Comparison of ENCODE assay signal across 10 mouse cellular contexts in the genomic region with DNA sequence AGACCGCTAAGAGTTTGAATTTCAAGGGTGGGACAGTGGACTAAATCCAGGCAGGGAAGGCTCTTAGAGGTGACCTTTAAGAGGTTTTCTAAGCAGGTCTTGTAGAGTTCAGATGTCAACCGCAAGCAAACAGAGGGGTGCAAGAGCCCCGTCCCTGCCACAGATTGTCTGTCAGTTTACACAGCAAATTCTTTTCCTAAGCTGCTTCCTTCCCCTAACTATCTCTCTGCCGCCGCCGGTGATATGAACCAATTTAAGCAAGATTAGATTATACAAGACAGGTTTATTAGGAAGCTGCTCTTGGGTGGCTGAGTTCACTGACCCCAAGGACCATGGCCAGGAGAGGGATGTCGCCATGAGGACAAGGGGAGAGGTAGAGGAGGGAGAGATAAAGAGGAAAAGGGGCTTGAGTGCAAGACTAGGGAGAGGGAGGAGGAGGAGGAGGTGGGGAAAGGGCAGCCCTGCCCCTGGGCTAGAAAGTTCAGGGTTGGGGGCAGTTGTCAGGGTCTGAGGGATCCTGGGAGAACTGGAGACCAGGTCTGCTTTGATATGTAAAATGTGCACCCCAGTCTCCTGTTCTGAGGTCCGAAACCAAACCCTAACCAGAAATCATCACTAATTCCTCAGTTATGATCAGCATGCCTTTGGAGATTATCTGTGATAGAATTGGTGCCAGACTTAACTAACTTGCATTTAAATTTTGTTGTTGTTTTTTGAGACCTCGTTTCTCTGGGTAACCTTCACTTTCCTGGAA. TPM values are rescaled to one million over a fixed set of nuclear protein-coding genes. Genes with fewer than 3 reads are reported as not detected.
A peak's percentile ranks its signal among the peaks of the same experiment; 100 is the strongest.
DNase-seq lines count a peak whose midpoint lies in the region; ATAC-seq and TF ChIP-seq lines count a peak whose summit lies in the region.
"Had no signal": no experiment of that assay in that cellular context is flagged by ENCODE, and none has a peak within 500 bp of the region (broad histone marks: within the 10 kb centered on the region; RNA-seq: fewer than 3 reads in every experiment).

No protein-coding gene starts in this region.

- no peaks in the 10 kb centered on the region for H3K9me3 ChIP-seq in heart, embryonic 16.5 days (replicated peaks; ENCODE audit: control insufficient read depth, low read length)
- H3K9me3 ChIP-seq in midbrain, embryonic 11.5 days (ENCODE audit: control insufficient read depth, low read length), result no peaks in the 10 kb centered on the region
- H3K9me3 ChIP-seq in midbrain, postnatal 0 days (ENCODE audit: low read length), result no peaks in the 10 kb centered on the region
- H3K9me3 ChIP-seq in forebrain, embryonic 13.5 days (replicated peaks), result no peaks in the 10 kb centered on the region
- H3K9me3 ChIP-seq in stomach, embryonic 16.5 days (replicated peaks; ENCODE audit: control insufficient read depth, low read length), result no peaks in the 10 kb centered on the region

- DNase-seq in heart, adult 2 months, result no peak
- DNase-seq in midbrain, embryonic 11.5 days (ENCODE audit: low spot score, missing footprints), result peak; percentile 89
- DNase-seq in midbrain, postnatal 0 days (ENCODE audit: low spot score), result no peak
- DNase-seq in thymus, postnatal 4 days, result no peak
- DNase-seq in kidney, adult 11 months, result no peak
- DNase-seq: cerebellum, adult 9-11 months had no signal

- TF ChIP-seq EP300 in heart, adult 2 months (IDR thresholded peaks at IDR 0.05; ENCODE audit: insufficient read depth, low read depth, low read length), result no peak

- no peak overlapping the region for H3K4me3 ChIP-seq in heart, embryonic 16.5 days (ENCODE audit: low read length)
- H3K4me3 ChIP-seq in heart, adult 2 months, result no peak overlapping the region
- no peak overlapping the region for H3K4me3 ChIP-seq in midbrain, embryonic 11.5 days (ENCODE audit: low read depth, low read length)
- H3K4me3 ChIP-seq in midbrain, postnatal 0 days (ENCODE audit: low read depth, low read length), result no peak overlapping the region
- no peak overlapping the region for H3K4me3 ChIP-seq in forebrain, embryonic 13.5 days
- peak overlapping the region; percentile 34; the same call in 1 of the 2 replicates for H3K4me3 ChIP-seq in stomach, embryonic 16.5 days (replicated peaks; ENCODE audit: low read length)

- 24% methylated on average over 9 of the region's 9 CpGs for WGBS in heart, embryonic 16.5 days
- 39% methylated on average over 9 of the region's 9 CpGs for WGBS in heart, adult 2 months
- WGBS in midbrain, embryonic 11.5 days, result 9% methylated on average over 9 of the region's 9 CpGs
- WGBS in midbrain, postnatal 0 days, result 26% methylated on average over 9 of the region's 9 CpGs
- 17% methylated on average over 9 of the region's 9 CpGs for WGBS in forebrain, embryonic 13.5 days
- 10% methylated on average over 9 of the region's 9 CpGs for WGBS in stomach, embryonic 16.5 days

- H3K36me3 ChIP-seq in heart, embryonic 16.5 days (ENCODE audit: control insufficient read depth, insufficient read depth), result no peaks in the 10 kb centered on the region
- no peaks in the 10 kb centered on the region for H3K36me3 ChIP-seq in heart, adult 2 months (ENCODE audit: control insufficient read depth, insufficient read depth, low read length)
- H3K36me3 ChIP-seq in midbrain, embryonic 11.5 days (ENCODE audit: control insufficient read depth, insufficient read depth, low read length), result no peaks in the 10 kb centered on the region
- no peaks in the 10 kb centered on the region for H3K36me3 ChIP-seq in midbrain, postnatal 0 days (ENCODE audit: insufficient read depth, low read length)
- H3K36me3 ChIP-seq in forebrain, embryonic 13.5 days (ENCODE audit: poor library complexity, severe bottlenecking), result no peaks in the 10 kb centered on the region
- H3K36me3 ChIP-seq in stomach, embryonic 16.5 days (ENCODE audit: control insufficient read depth, insufficient read depth, low read length), result no peaks in the 10 kb centered on the region

- ATAC-seq in heart, embryonic 16.5 days (replicated peaks; ENCODE audit: extremely low read depth, insufficient read depth, low FRiP score), result no peak
- no peak for ATAC-seq in midbrain, embryonic 11.5 days (ENCODE audit: low FRiP score)
- ATAC-seq in midbrain, postnatal 0 days (ENCODE audit: low FRiP score), result no peak
- ATAC-seq in forebrain, embryonic 13.5 days, result no peak
- no peak for ATAC-seq in stomach, embryonic 16.5 days (ENCODE audit: insufficient read depth, low FRiP score)

- H3K9ac ChIP-seq in heart, embryonic 16.5 days (ENCODE audit: low read length), result no peak overlapping the region
- H3K9ac ChIP-seq in heart, adult 2 months (ENCODE audit: low read depth, low read length), result no peak overlapping the region
- no peak overlapping the region for H3K9ac ChIP-seq in midbrain, embryonic 11.5 days (ENCODE audit: low read length)
- H3K9ac ChIP-seq in midbrain, postnatal 0 days (replicated peaks; ENCODE audit: low read length, poor library complexity, severe bottlenecking), result no peak overlapping the region
- no peak overlapping the region for H3K9ac ChIP-seq in forebrain, embryonic 13.5 days
- no peak overlapping the region for H3K9ac ChIP-seq in stomach, embryonic 16.5 days (ENCODE audit: low read length)

- H3K27me3 ChIP-seq in heart, embryonic 16.5 days (ENCODE audit: control insufficient read depth, insufficient read depth, low read length), result peaks cover 5% of the 10 kb centered on the region
- no peaks in the 10 kb centered on the region for H3K27me3 ChIP-seq in heart, adult 2 months (ENCODE audit: control insufficient read depth, insufficient read depth, low read length)
- peaks cover 21% of the 10 kb centered on the region for H3K27me3 ChIP-seq in midbrain, embryonic 11.5 days (ENCODE audit: control insufficient read depth, insufficient read depth, low read length)
- H3K27me3 ChIP-seq in midbrain, postnatal 0 days (ENCODE audit: insufficient read depth, low read length), result peaks cover 25% of the 10 kb centered on the region
- peaks cover 52% of the 10 kb centered on the region for H3K27me3 ChIP-seq in forebrain, embryonic 13.5 days
- H3K27me3 ChIP-seq in stomach, embryonic 16.5 days (ENCODE audit: control insufficient read depth, insufficient read depth, low read length), result peaks cover 27% of the 10 kb centered on the region

- no peak for TF ChIP-seq POLR2A in heart, adult 2 months (IDR thresholded peaks at IDR 0.05; ENCODE audit: insufficient read depth, low read depth, low read length)

- no peak for TF ChIP-seq CTCF in heart, adult 2 months (IDR thresholded peaks at IDR 0.05)
- no peak for TF ChIP-seq CTCF in midbrain, postnatal 0 days (IDR thresholded peaks at IDR 0.05)

- H3K27ac ChIP-seq in heart, embryonic 16.5 days (ENCODE audit: low read length), result no peak overlapping the region
- no peak overlapping the region for H3K27ac ChIP-seq in heart, adult 2 months
- no peak overlapping the region for H3K27ac ChIP-seq in midbrain, embryonic 11.5 days (ENCODE audit: low read depth, low read length)
- H3K27ac ChIP-seq in midbrain, postnatal 0 days (ENCODE audit: low read depth, low read length), result no peak overlapping the region
- H3K27ac ChIP-seq in forebrain, embryonic 13.5 days, result no peak overlapping the region
- H3K27ac ChIP-seq in stomach, embryonic 16.5 days (ENCODE audit: low read length), result no peak overlapping the region
- H3K27ac ChIP-seq: macrophage had no signal

- no peaks in the 10 kb centered on the region for H3K79me2 ChIP-seq in heart, adult 2 months (replicated peaks; ENCODE audit: control insufficient read depth, insufficient read depth, low read length)

- intact Hi-C loops in heart, adult 2 months (cut with DNase I), result loop anchor here (2.0 kb wide), 1 partner anchor 67 kb away; a partner anchor contains a TSS

- peaks cover 21% of the 10 kb centered on the region for H3K4me1 ChIP-seq in heart, embryonic 16.5 days (ENCODE audit: control insufficient read depth, insufficient read depth, low read length)
- peaks cover 4% of the 10 kb centered on the region; the same call in 1 of the 2 replicates for H3K4me1 ChIP-seq in heart, adult 2 months (ENCODE audit: control insufficient read depth, insufficient read depth, low read length)
- peaks cover 23% of the 10 kb centered on the region for H3K4me1 ChIP-seq in midbrain, embryonic 11.5 days (ENCODE audit: control insufficient read depth, insufficient read depth, low read length)
- peaks cover 6% of the 10 kb centered on the region for H3K4me1 ChIP-seq in midbrain, postnatal 0 days (ENCODE audit: insufficient read depth, low read length)
- peaks cover 27% of the 10 kb centered on the region for H3K4me1 ChIP-seq in forebrain, embryonic 13.5 days
- peaks cover 20% of the 10 kb centered on the region for H3K4me1 ChIP-seq in stomach, embryonic 16.5 days (ENCODE audit: control insufficient read depth, insufficient read depth, low read length)

- H3K4me2 ChIP-seq in heart, embryonic 16.5 days (ENCODE audit: low read depth, low read length), result peak overlapping the region; percentile 68
- H3K4me2 ChIP-seq in midbrain, embryonic 11.5 days, result no peak overlapping the region
- no peak overlapping the region for H3K4me2 ChIP-seq in midbrain, postnatal 0 days (ENCODE audit: low read depth, low read length, poor library complexity, severe bottlenecking)
- peak overlapping the region; percentile 33 for H3K4me2 ChIP-seq in forebrain, embryonic 13.5 days
- peak overlapping the region; percentile 47 for H3K4me2 ChIP-seq in stomach, embryonic 16.5 days (ENCODE audit: low read depth, low read length)

RNA-seq across cellular contexts. Expression of a gene that starts 2.4 kb away (rescaled TPM):
- 37.6 and 47.2 TPM in 2 replicates for polyA plus RNA-seq in heart, embryonic 16.5 days (2015; fragmentation: Nextera tagmentation; extraction: Ambion mirVana)
- 1 to 10 TPM; 4.6 to 5.2 TPM for total RNA-seq in heart, adult 2 months (2021)
- polyA plus RNA-seq in heart, adult 2 months (2012; rRNA removed), result 7.4 and 9.9 TPM in 2 replicates
- 7.5 and 8.3 TPM in 2 replicates for polyA plus RNA-seq in midbrain, embryonic 11.5 days (2014; fragmentation: Nextera tagmentation; extraction: Ambion mirVana)
- total RNA-seq in midbrain, postnatal 0 days (2014; rRNA removed), result 3.9 and 5.9 TPM in 2 replicates
- 2.5 and 3.6 TPM in 2 replicates for polyA plus RNA-seq in midbrain, postnatal 0 days (2015; fragmentation: Nextera tagmentation; extraction: Ambion mirVana)
- 2.7 and 3.2 TPM in 2 replicates for polyA plus RNA-seq in forebrain, embryonic 13.5 days (2015; fragmentation: Nextera tagmentation; extraction: Ambion mirVana)
- 14.1 and 17.3 TPM in 2 replicates for polyA plus RNA-seq in stomach, embryonic 16.5 days (2015; fragmentation: Nextera tagmentation; extraction: Ambion mirVana)
- polyA plus RNA-seq: macrophage had no signal

Comparison
In these comparisons a context has a peak if more than half of its experiments do, and no peak if none do; other contexts are left out.
1. H3K4me2 ChIP-seq: peak in heart, embryonic 16.5 days (single experiment), forebrain, embryonic 13.5 days (single experiment) and stomach, embryonic 16.5 days (single experiment); none in midbrain, embryonic 11.5 days (single experiment) and midbrain, postnatal 0 days (single experiment).